Mouse (Mus musculus) bone marrow, adult 2 months (tissue): Measurements from ENCODE around the gene Tmem88. TPM values are rescaled to one million over a fixed set of nuclear protein-coding genes. Genes with fewer than 3 reads are reported as not detected.

Source experiments
- H3K27ac ChIP-seq: fragments of 200-500 bp; 2 replicates; pipeline ENCODE4 v1.5.1; 2012; ENCODE audit warnings: low read depth, mild to moderate bottlenecking, control low read depth, inconsistent platforms, low read length; ENCODE audit not compliant: control insufficient read depth, poor library complexity, insufficient read depth
- H3K4me1 ChIP-seq: fragments of 200-500 bp; 2 replicates; pipeline ENCODE4 v1.6.1; 2011; ENCODE audit warnings: low read length; ENCODE audit not compliant: control insufficient read depth, insufficient read depth
- H3K4me3 ChIP-seq: fragments of 200-500 bp; replicated peaks from 2 replicates; pipeline ENCODE3; 2011; ENCODE audit warnings: mild to moderate bottlenecking, low read depth, low read length, control low read depth; ENCODE audit not compliant: control insufficient read depth
- CTCF ChIP-seq: fragments of 200-500 bp; IDR thresholded peaks from 2 replicates; pipeline ENCODE4 v1.5.1; 2011; ENCODE audit warnings: low read length, control low read depth; ENCODE audit not compliant: control insufficient read depth, insufficient read depth
- POLR2A ChIP-seq: fragments of 200-500 bp; IDR thresholded peaks from 2 replicates; pipeline ENCODE4 v1.6.1; 2011; ENCODE audit warnings: low read depth, mild to moderate bottlenecking, control low read depth, low read length, borderline replicate concordance; ENCODE audit not compliant: control insufficient read depth
- whole genome bisulfite sequencing: fragments of 180-500 bp; shearing (Covaris S2); methylation state at CpG from one replicate; pipeline ENCODE4 v1.1.7; 2018; 5-methylcytosine and 5-hydroxymethylcytosine counted together
- polyA plus RNA-seq: library from polyadenylated mRNA; stranded (reverse); fragments of >200 nt; gene quantifications from 2 replicates; pipeline ENCODE4 v1.2.4, GENCODE M21; 2011; ENCODE audit warnings: low replicate concordance; ENCODE audit not compliant: missing spikeins, insufficient read depth, insufficient read length

Gene Tmem88
- polyA plus RNA-seq, 1 experiment, result 1.6 TPM

DNA sequence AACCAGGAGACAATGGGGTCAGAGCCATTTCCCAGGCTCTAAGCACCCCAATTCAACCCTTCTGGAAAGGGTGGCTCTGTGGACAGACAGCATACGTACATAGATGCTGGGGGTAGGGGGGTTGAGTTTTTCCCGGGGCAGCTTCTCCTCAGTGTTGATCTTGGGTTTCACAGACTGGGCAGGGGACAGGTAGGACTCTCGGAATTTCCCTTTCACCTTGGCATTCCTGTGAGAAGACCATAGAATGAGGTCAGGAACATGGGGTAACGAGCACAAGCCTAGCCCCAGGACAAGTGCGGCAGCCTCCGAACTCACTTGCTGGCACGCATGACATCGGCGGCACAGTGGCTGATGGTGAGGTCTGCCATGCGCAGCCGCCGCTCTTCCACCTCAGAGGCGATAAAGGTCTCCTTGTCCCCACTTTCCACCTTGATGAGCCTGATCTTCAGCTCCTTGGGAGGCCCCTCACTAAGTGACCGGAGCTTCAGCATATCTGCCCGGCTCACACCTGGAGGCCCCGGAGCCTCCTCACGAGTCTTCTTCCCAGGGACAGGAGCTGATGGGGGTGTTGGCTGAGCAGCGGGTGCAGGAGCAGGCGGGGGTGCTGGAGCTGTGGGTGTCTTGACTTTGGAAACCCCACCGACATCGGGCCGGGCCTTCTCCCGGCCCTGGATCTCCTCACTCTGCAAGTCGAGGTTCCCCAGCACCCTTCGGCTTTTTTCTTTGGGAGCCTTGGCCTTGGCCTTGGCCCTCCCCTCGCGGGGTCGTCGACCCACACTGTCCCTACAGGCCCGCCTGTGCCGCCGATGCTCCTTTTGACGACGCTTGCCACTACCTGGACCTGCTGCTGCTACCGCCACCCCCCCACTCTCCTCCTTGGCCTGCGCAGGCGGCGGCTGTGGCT, 5.9 kb upstream of the Tmem88 start:
- H3K4me3 ChIP-seq, result no peak overlapping the region
- TF ChIP-seq POLR2A (no peak), CTCF (no peak)
- H3K4me1 ChIP-seq, result peaks cover 2% of the 10 kb centered on the region; the same call in 1 of the 2 replicates
- no peak overlapping the region for H3K27ac ChIP-seq
- 89% methylated on average over 36 of the region's 38 CpGs for WGBS

GRCm38 (mm10) chr11:69401987-69402386, 4.0 kb upstream of the Tmem88 start:
- Histone ChIP-seq H3K27ac (no peak overlapping the region), H3K4me3 (no peak overlapping the region), H3K4me1 (peaks cover 2% of the 10 kb centered on the region; the same call in 1 of the 2 replicates)
- TF ChIP-seq CTCF (no peak), POLR2A (no peak)
- WGBS, result 82% methylated on average over 12 of the region's 12 CpGs

GRCm38 (mm10) chr11:69401210-69401637, 3.2 kb upstream of the Tmem88 start:
- Histone ChIP-seq H3K27ac (no peak overlapping the region), H3K4me1 (peaks cover 4% of the 10 kb centered on the region; the same call in 1 of the 2 replicates), H3K4me3 (no peak overlapping the region)
- peak; percentile 46; the same call in 1 of the 2 replicates for TF ChIP-seq POLR2A
- peak; percentile 97 for TF ChIP-seq CTCF
- whole genome bisulfite sequencing, result 25% methylated on average over 22 of the region's 22 CpGs

DNA sequence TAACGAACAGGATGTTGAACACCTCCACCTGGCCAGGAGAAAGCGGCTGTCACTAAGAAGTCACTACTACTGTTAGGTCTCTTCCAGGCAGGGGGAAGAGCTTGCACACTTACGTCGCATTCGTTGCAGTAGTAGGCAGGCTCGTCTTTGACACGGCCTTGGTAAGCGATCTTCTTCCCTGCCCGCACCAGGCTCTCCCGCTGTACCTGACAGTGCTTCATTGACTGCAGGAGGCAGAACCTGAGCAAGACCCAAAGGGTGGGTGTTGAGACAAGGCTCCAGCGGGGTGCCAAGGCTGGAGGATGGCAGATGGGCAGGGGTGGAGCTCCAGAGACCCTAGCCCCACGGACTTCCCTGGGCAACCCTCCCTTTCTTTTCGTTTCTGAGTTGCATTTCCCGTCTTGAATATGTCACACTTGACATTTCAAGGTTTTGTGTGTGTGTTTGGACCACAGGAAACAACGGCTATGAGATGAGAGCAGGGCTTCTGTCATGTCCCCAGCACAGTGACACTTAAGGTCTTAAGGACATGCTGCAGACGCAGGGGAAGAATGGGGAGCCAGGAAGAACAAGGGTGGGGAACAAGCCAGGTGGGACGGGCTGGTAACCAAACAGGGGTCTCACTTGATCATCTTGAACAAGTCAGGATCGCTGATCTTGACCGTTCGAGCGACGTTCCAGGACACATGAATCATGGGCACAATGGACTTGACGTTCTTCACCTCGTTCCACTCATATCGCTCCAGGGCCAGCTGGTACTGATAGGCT, 2.2 kb upstream of the Tmem88 start:
- TF ChIP-seq CTCF (no peak), POLR2A (no peak)
- Histone ChIP-seq H3K4me1 (peaks cover 4% of the 10 kb centered on the region; the same call in 1 of the 2 replicates), H3K27ac (no peak overlapping the region), H3K4me3 (no peak overlapping the region)
- WGBS, result 91% methylated on average over 25 of the region's 25 CpGs

- H3K27ac ChIP-seq, result no peak overlapping the region
- 93% methylated on average over 65 of the region's 66 CpGs for WGBS
- H3K4me3 ChIP-seq, result no peak overlapping the region
- TF ChIP-seq CTCF, result no peak
- TF ChIP-seq POLR2A, result no peak
- peaks cover 4% of the 10 kb centered on the region; the same call in 1 of the 2 replicates for H3K4me1 ChIP-seq
Measured at GRCm38 (mm10) chr11:69399201-69400082, 1.4 kb upstream of the Tmem88 start.

DNA sequence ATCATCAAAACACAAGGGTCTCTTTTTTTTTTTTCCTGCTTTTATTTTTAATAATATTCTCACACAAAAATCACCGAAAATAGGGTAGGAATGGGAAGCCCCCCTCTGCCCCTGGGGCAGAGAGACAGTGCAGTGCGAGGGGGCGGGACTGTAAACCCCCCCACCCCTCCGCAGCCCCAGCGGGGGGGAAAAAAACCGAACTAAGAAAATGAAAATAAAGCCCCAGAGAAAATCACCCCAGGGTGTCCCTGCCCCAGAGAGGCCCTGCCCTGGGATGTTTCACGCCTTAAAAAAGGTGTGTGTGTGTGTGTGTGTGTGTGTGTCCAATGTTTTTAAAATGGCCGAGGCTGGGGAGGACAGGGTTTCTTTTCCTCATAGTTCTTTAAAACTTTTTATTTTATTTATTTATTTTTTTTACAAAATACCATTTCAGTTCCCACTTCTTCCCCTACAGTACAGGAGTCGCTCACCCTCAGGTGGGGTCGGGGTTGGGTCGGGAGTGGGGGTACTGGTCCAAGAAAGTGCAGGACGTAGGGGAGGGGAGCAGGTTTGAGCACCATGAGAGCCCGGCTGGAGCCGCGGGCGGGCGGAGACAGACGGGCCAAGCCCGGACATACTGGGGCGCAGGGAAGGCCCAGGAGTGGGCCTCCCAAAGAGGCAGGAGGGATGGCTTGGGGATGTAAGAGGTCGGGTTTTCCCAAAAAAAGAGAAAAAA, 609 bp upstream of the Tmem88 start:
- no peak for TF ChIP-seq CTCF
- TF ChIP-seq POLR2A, result no peak
- Histone ChIP-seq H3K4me1 (peaks cover 4% of the 10 kb centered on the region; the same call in 1 of the 2 replicates), H3K27ac (no peak overlapping the region), H3K4me3 (no peak overlapping the region)
- WGBS, result 88% methylated on average over 21 of the region's 21 CpGs

DNA sequence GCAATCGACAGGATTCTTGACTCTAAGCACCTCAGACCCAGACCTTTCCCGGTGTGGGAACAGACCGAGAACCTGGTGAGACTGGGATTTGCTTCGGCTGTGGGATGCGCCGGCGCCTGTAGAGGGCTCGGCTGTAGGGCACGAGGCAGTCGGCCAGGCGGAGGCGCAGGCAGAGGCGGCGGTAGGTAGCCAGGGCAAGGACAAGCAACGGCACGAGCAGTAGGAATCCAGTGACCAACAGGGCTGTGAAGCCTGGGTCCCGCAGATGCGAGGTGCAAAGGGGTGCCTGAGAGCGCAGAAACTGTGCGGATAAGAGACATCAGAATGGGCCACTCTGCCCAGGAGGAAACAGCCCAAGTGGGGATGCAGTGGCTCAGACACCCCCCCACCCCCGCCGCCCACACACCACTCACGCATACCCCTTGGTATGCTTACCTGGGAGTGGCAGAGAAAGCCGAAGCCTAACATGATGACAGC, 415 bp downstream of the Tmem88 start:
- 76% methylated on average over 24 of the region's 24 CpGs for WGBS
- no peak overlapping the region for H3K4me3 ChIP-seq
- TF ChIP-seq POLR2A, result no peak
- no peak for TF ChIP-seq CTCF
- peaks cover 4% of the 10 kb centered on the region; the same call in 1 of the 2 replicates for H3K4me1 ChIP-seq
- H3K27ac ChIP-seq, result no peak overlapping the region
